Mouse (Mus musculus) frontal cortex, postnatal 25 days (tissue): Measurements from ENCODE around the gene Rpgrip1.

Experiments used
- DNase-seq, 2 experiments: peaks; one replicate each; pipeline ENCODE4 v3.0.0; 2022; ENCODE audit warnings: low spot score in 2 of 2

The Rpgrip1 gene

DNA sequence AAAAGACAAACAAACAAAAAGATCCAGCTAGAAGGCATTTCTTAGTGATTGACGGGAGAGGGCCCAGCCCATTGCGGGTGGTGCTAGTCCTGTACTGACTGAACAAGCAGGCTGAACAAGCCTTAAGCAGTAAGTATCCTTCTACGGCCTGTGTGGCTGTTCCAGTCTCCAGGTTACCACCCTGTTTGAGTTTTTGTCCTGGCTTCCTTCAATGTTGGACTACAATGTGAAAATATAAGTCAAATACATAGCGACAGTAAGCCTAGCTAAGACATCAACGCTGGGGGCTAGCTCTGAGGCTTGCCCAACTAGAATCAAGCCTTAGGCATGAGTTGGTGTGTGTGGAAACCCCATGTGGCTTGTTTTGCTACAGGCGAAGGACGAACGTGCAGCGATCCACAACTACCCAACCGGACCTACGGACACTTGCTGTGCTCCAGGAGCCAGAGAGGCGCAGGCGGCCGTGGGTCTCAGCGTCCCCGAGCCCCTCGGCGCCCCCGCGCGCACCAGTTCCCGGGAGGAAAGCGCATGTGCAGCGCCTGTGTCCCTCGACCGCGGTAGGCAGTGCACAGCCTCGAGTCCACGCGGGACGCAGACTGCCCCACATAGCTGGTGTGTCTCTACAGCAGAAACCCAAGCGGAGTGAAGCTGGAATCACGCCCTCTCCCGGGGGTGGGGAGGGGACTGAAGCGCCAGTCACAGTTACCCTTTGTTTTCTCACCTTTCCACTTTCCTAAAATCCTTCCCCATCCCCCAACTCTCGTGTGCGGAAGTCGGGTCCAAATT is 8.5 kb downstream of the Rpgrip1 start:
- DNase-seq, result peak; percentile 21 to 23

DNA sequence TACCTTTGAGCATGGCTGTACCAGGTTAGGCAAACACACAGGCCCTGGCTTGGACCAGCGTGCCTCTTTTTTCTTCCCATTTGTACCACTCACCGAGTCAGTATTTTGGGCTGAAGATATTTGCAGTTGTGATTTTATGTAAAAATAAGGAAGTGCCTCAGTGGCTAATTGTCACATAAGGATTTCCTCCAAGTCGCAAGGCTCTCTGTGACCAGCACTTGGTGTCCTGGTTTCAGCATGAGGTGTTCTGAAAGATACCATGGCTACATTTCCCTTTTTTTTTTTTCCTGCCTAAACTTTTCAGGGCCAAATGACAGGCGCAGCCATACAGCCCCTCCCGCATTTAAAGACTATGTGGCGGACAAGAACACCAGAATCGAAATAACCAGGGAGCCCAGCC is 9.7 kb downstream of the Rpgrip1 start:
- no peak for DNase-seq

DNA sequence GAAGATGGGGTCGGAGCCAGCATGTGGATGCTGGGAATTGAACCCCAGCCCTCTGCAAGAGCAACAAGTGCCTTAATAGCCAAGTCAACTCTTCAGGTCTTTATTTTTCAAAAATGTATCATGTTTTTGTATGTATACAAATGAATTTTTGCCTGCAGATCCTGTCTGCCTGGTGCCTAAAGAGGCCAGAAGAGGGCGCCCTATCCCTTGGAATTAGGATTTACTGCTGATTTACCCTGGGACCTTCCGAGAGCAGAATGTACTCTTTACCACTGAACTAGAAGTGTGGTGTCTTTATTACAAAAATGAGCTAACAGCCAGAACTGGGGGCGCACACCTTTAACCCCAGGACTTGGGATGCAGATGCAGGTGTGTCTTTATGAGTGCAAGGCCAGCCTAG is 13.4 kb downstream of the Rpgrip1 start:
- peak; percentile 53 to 70 for DNase-seq

DNA sequence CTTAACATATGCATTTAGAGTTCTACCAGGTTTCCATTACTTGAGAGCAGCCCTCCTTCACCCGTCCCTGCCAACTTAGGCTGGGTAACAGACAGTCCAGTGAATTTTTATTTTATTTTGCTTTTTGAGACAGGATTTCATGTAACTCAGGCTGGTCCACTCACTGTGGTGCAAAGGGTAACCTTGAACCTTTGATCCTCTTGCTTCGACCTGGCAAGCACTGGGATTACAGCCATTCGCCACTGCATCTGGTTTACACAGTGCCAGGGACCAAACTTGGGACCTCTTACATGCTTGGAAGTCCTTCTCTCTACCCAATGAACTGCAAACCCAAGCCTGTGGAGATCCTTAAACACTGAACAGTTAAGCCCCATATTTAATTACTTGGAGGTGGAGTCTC is 14.1 kb downstream of the Rpgrip1 start:
- no peak for DNase-seq

DNA sequence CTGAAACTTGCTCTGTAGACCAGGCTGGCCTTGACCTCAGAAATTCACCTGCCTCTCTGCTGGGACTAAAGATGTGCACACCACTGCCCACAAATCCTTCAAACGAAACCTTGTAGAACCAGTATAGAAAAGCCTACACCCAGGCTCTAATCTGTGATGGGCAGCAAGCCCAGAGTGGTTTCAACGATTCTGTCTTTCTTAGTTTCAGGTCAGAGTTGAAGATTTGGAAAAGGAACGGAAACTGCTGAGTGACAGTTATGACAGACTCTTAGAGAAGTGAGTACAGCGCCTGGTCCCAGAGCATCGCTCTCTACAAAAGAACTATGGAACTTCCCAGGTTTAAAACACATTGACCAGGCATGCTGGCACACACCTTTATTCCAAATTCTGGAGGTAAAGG is 23.1 kb downstream of the Rpgrip1 start:
- DNase-seq, result no peak

DNA sequence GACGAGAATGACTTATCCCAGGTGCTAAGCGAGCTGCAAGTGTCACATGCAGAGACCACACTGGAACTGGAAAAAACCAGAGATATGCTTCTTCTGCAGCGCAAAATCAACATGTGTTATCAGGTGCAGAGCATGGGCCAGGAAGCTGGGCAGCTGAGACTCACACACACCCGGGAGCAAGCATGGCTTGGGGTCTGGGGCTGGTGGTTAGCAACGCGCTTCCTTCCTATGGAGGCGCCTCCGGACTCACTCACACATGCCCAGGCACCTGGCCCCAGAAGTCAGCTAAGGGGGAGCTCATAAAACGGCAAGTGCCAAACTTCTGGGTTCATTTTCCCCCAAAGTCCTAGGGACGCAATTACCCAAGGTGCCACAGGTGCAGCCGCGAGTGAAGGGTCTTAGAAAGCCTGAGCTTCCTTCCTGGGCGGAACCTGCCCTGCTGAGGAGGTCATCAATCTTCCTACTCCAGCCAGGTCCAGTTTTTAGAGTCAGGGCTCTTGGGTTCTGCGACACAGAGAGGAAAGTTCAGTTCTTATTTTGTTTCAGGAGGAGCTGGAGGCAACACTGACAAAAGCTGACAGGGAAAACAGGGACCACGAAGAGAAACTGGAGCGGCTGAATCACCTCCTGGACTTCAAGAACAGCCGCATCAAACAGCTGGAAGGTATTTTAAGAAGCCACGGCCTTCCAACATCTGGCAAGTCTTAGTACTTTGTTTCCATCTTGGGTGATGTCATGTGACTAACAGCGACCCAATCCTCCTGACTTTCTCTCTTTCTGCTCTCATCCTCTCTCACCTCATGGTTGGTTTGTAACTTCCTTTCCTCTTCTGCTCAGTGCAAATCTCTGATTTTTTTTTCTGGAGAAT is 30.3 kb downstream of the Rpgrip1 start:
- DNase-seq, result no peak

DNA sequence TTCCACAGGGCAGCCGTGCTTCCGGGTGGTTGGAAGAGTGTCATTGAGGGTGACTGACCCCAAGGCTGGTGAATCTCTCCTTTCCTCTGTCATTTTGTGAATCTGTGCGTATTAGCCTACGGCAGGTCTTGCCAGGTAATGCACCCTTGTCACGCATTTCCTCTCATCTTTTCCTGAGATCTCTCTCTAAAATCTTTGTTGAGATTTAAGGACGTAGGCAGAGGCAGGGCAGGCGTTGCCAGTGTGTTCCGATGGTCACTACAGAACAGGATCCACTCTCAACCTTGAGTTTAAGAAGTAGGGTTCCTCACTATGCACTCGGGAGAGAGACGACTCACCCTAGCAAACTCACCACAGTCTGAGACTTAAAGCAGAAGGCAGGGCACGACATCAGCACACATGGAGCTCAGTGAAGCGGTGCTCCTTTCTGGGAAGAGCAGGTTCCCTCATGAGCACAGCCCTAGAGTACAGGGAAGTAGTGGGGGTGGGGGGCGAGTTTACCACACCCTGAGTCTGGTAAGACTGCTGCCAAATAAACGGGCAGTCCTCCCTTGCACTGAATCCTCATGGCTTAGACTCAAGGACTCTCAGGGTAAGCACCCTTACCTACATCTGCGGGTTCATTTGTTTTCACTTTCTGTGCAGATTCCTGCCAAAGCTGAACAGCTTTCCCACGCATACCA is 31.1 kb downstream of the Rpgrip1 start:
- no peak for DNase-seq

DNA sequence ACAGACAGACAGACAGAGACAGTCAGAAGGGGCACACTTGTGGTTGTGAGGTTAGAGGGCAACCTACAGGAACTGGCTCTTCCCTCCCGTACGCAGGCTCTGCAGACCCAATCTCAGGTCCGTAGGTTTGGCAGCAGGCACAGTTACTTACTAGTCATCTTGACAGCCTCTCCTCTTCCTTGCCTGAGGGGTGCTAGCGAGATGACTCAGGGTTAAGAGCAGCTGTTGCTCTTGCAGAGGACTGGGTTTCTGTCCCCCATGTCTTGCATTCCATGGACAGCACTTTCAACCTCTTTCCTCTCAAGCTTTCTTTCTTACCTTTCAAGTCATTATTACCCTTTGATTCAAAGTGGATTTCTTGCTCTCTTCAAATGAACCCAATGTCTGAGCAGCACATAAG is 33.7 kb downstream of the Rpgrip1 start:
- DNase-seq, result no peak

DNA sequence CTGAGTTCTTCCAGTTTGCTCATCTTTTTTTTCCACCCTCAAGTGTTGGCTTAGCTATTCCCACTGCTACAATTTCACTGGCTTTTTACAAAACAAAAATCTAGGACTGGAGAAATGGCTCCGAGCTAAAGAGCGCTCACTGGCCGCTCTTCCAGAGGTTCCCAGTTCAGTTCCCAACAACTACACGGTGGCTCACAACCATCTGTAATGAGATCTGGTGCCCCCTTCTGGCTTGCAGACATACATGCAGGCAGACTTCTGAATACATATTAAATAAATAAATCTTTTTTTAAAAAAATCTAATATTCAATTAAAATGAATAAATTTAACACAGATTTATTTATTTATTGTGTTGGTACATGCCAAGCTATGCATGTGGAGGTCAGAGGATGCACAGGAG is 36.0 kb downstream of the Rpgrip1 start:
- DNase-seq, result no peak

DNA sequence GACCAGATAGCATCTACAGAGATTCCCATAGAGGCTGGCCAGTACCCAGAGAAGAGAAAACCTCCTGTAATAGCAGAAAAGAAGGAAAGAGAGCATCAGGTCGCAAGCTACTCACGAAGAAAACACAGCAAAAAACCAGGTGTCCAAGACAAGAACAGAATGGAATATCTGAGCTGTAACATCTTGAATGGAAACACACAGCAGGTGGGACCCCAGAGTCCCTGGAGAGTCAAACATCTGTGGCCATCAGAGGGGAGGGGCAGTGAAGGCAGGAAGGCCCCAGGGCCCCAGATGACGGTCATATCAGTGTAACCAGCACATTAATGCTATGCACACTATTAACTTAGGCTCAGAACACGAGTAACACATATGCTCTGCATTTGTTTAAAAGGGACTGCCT is 39.4 kb downstream of the Rpgrip1 start:
- no peak for DNase-seq

DNA sequence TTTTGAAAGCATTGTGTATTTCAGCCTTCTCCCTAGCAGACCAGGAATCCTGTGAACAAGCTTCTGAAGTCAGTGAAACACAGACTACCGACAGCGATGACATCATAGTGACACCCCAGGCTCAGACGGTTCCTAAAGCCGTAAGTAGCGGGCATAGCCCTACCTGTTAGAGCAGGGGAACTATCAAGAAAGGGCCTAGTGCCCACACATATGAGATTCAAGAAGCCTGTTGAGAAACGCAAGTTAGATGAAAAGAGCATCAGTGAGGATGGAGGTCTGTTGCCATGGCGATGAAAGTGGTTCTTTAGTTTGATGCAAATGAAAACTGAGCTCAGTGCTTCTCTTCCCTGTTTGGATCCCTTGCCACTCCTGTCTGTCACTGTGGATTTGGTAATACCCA is 41.7 kb downstream of the Rpgrip1 start:
- DNase-seq, result peak in 1 of 2 experiments; percentile 19

DNA sequence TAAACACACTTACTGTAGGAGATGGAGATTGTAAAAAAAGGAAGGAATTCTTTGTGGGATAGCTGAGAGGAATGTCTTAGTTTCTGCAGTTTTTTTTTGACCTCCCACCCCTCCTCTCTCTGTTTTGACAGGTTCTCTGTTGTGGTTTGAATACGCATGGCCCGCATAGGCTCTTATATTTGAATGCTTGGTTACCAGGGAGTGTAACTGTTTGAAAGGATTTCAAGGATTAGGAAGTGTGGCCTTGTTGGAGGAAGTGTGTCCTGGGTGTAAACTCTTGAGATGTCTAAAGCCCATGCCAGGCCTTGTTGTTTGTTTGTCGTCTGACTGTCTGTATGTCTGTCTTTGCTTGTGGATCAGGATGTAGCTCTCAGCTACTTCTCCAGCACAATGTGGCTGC is 42.1 kb downstream of the Rpgrip1 start:
- no peak for DNase-seq

DNA sequence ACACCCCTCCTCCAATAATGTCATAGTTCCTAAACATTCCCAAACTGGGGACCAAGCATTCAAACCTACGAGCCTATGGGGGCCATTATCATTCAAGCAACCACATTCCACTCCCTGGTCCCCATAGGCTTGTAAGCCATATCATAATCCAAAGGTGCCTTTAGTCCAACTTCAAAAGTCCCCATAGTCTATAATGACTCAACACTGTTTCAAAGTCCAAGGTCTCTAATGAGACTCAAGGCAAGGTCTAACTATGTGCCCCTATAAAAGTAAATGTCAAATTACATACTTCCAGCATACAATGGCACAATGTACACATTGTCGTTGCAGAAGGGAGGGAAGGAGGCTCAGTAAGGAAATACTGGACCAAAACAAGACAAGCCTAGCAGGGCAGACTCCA is 44.5 kb downstream of the Rpgrip1 start:
- no peak for DNase-seq

DNA sequence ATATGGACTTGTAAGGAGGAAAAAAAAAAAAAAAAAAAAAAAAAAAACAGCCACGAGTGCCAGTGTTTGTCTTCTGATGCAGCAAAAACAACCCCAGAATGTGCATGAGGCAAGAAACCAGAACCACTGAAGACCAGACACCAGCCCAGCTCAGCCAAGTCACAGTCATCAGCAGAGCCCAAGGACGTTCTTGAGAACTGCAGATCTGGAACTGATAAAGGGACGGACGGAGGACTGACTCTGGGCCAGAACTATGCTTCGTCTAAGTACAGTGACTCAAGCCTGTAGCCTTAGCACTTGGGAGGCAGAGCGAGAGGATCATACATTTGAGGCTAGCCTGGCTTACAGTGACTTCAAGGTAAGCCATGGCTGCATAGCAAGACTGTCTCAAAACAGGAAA is 50.4 kb downstream of the Rpgrip1 start:
- no peak for DNase-seq

DNA sequence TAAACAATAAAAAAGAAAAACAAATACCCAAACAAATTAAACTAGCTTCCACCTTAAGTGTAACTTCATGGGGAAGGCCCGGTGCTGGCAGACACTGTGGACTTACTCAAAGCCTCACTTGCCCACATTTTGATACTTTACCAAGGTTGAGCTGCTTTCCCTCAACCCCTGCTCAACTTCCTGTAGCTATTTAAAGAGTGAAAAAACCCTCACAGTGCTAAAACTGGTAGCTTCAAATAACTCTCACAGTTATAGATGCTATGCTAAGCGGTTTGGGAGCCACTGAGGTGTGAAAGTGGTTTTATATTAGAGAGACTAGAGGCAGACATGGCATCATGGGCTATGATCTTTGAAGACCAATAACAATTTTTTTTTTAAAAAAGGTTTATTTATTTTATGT is 56.1 kb downstream of the Rpgrip1 start:
- no peak for DNase-seq

DNA sequence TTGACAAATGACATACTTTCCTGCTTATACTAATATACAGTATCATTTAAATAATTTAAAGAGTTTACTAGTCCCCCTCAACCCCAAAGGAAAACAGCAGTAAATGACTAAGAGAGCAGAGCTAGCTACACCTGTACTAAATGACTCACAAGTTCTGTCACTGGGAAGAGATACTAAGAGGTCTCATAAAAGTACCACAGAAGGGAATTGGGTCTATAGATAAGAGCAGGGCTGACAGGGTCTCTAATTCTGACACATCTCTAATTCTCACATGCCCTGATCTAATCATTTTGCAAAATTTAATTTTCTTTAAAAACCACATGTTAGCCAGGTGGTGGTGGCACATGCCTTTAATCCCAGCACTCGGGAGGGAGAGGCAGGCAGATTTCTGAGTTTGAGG is 78.3 kb downstream of the Rpgrip1 start:
- no peak for DNase-seq

DNA sequence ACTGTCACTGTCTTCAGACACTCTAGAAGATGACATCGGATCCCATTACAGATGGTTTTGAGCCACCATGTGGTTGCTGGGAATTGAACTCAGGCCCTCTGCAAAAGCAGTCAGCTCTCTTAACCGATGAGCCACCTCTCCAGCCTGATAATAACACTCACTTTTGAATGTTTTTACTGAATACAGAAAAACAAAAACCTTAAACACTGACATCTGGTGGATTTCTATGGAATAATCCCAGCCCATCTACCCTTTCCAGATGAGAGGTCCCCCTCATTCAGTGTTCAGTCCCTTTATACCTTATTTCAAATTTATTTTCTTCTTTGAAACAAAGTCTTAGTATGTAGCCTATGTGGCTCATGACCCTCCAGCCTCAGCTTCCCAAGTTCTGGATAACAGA is 79.0 kb downstream of the Rpgrip1 start:
- no peak for DNase-seq

DNA sequence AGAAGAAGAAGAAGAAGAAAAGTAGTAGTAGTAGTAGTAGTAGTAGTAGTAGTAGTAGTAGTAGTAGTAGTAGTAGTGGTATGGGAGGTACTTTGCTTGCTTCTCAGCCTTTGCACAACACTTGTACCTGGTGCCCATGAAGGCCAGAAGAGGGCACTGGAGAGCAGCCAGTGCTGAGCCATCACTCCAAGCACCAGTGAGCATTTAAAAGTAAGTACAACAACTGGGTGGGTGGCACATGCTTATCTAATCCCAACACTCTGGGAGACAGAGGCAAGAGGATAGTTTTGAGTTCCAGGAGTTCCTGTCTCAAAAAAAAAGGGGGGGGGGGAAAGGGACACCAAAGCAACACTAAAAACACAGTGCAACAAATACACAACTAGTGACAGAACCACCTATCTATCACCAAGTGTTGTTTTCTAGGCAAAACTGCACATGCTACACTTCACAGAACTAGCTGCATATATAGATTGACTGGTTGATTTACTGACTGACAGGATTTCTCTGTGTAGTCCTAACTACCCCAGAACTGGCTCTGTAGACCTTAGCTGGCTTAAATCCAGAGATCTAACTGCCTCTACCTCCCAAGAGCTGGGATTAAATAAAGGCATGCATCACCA is 80.3 kb downstream of the Rpgrip1 start:
- no peak for DNase-seq

DNA sequence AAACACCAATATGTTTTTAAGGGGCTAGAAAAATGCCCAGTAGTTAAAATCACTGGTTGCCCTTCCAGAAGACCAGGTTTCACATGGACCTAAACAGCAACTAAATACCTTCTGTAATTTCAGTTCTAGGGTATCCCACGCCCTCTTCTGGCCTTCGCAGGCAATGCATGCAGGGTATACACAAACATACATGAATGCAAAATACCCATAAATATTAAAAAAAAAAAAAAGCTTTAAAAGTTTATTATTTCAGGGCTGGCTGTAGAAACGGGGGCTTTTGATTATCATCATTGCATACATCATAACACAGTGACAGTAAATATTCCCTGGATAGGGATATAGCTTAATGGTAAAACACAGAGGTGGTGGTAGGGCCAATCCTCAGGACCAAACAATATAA is 85.2 kb downstream of the Rpgrip1 start:
- no peak for DNase-seq

DNA sequence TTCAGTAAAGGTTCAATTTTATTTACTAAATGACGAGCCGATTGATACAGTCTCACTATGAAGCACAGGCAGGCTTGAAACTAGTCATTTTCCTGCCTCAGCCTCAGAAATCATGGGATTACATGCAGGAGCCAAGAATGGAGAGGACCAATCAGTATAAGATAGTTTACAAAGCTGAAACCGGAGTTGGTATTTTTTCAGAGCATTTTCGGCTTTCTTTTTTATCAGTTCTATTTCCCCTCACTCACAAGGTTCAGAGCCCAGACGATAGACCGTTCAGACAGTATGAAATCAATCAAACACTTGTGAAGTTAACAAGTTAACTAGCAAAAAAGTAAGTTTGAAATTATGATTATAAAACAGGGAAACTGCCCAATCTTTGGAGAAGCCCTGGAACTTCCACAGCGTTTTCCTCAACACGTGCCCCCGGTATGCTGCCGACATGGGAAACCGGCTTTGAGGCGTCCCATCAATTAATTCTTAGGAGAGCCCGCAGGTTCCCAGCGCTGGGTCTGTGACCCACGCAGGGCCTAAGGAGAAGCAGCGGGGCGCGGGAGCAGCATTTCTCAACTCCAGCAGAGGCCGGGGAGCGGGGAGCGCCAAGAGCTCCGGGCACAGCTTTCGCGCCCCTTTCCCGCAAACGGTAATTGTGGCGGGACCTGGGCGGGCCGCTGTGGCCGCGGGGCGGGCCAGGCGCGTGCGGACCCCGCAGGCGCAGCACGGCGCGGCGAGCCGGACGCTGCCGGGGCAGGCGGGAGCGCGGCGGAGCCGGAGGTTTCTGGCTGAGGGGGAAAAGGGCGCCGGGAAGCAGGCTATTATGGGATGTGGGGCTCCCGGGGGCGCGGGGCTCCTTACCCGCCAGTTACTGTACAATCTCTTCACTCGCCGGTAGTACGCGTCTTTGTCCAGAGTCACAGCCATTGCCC is 86.0 kb downstream of the Rpgrip1 start:
- DNase-seq, result peak in 1 of 2 experiments; percentile 10
